Mouse (Mus musculus) embryonic facial prominence, embryonic 13.5 days (tissue): ENCODE results near the gene Ap3s2. TPM values are rescaled to one million over a fixed set of nuclear protein-coding genes. Genes with fewer than 3 reads are reported as not detected.

Experiments used
- ATAC-seq: fragments of 200-750 bp; cut with Nextera tagmentation; 2 replicates; pipeline ENCODE4 v1.8.0; 2017; ENCODE audit warnings: low read depth; ENCODE audit not compliant: insufficient number of reproducible peaks, insufficient read depth, low FRiP score, low TSS enrichment
- H3K27ac ChIP-seq: fragments of 300-500 bp; sonication (generic); 2 replicates; pipeline ENCODE4 v1.5.1; 2015; ENCODE audit warnings: moderate library complexity, mild to moderate bottlenecking, inconsistent platforms
- H3K27me3 ChIP-seq: fragments of 300-500 bp; sonication (generic); 2 replicates; pipeline ENCODE4 v1.6.1; 2015; ENCODE audit warnings: mild to moderate bottlenecking, inconsistent platforms
- H3K36me3 ChIP-seq: fragments of 300-500 bp; sonication (generic); 2 replicates; pipeline ENCODE4 v1.6.1; 2015; ENCODE audit warnings: mild to moderate bottlenecking, inconsistent platforms
- H3K4me1 ChIP-seq: fragments of 300-500 bp; sonication (generic); 2 replicates; pipeline ENCODE4 v1.6.1; 2015; ENCODE audit warnings: inconsistent platforms
- H3K4me2 ChIP-seq: fragments of 300-500 bp; sonication (generic); 2 replicates; pipeline ENCODE4 v1.6.1; 2015; ENCODE audit warnings: moderate library complexity, mild to moderate bottlenecking, inconsistent platforms
- H3K4me3 ChIP-seq: fragments of 300-500 bp; sonication (generic); 2 replicates; pipeline ENCODE4 v1.5.1; 2015; ENCODE audit warnings: mild to moderate bottlenecking, inconsistent platforms
- H3K9ac ChIP-seq: fragments of 300-500 bp; sonication (generic); 2 replicates; pipeline ENCODE4 v1.6.1; 2015; ENCODE audit warnings: mild to moderate bottlenecking, inconsistent platforms
- H3K9me3 ChIP-seq: fragments of 300-500 bp; sonication (generic); 2 replicates; pipeline ENCODE4 v1.6.1; 2016; ENCODE audit warnings: inconsistent platforms
- WGBS: fragments of 180-500 bp; shearing (Covaris S2); methylation state at CpG from one replicate; pipeline ENCODE4 v1.1.7; 2015; ENCODE audit warnings: mixed read lengths; 5-methylcytosine and 5-hydroxymethylcytosine counted together
- polyA plus RNA-seq: library from polyadenylated mRNA; unstranded; fragments of >200 nt; fragmentation: Nextera tagmentation; extraction: Ambion mirVana; gene quantifications from 2 replicates; pipeline ENCODE4 v1.2.1, GENCODE M21; 2015

Ap3s2 gene
- polyA plus RNA-seq, 1 experiment from 2014 or later = 32.8 TPM

- no peak overlapping the region for H3K4me3 ChIP-seq
- no peaks in the 10 kb centered on the region for H3K27me3 ChIP-seq
- peaks cover 51% of the 10 kb centered on the region for H3K36me3 ChIP-seq
- peaks cover 16% of the 10 kb centered on the region for H3K4me1 ChIP-seq
- no peak overlapping the region for H3K27ac ChIP-seq
- no peaks in the 10 kb centered on the region for H3K9me3 ChIP-seq
- no peak overlapping the region for H3K4me2 ChIP-seq
- WGBS = 84% methylated on average over 7 of the region's 7 CpGs
- no peak for ATAC-seq
- H3K9ac ChIP-seq = no peak overlapping the region
Observed at GRCm38 (mm10) chr7:79883613-79884334, 36.7 kb downstream of the Ap3s2 start.

- H3K9me3 ChIP-seq = no peaks in the 10 kb centered on the region
- H3K27ac ChIP-seq = peak overlapping the region; percentile 9; the same call in 1 of the 2 replicates
- no peak overlapping the region for H3K9ac ChIP-seq
- no peaks in the 10 kb centered on the region for H3K27me3 ChIP-seq
- WGBS = 86% methylated on average over 6 of the region's 6 CpGs
- H3K4me3 ChIP-seq = no peak overlapping the region
- ATAC-seq = no peak
- no peak overlapping the region for H3K4me2 ChIP-seq
- H3K4me1 ChIP-seq = peaks cover 16% of the 10 kb centered on the region
- H3K36me3 ChIP-seq = peaks cover 52% of the 10 kb centered on the region
Observed at GRCm38 (mm10) chr7:79881901-79882300, 38.5 kb downstream of the Ap3s2 start.

GRCm38 (mm10) chr7:79880998-79881397, 39.5 kb downstream of the Ap3s2 start:
- no peak for ATAC-seq
- no peak overlapping the region for H3K4me3 ChIP-seq
- no peaks in the 10 kb centered on the region for H3K27me3 ChIP-seq
- no peak overlapping the region for H3K9ac ChIP-seq
- H3K27ac ChIP-seq = peak overlapping the region; percentile 9; the same call in 1 of the 2 replicates
- H3K4me2 ChIP-seq = no peak overlapping the region
- WGBS = 18% methylated on average over 3 of the region's 3 CpGs
- peaks cover 16% of the 10 kb centered on the region for H3K4me1 ChIP-seq
- no peaks in the 10 kb centered on the region for H3K9me3 ChIP-seq
- H3K36me3 ChIP-seq = peaks cover 52% of the 10 kb centered on the region

GRCm38 (mm10) chr7:79880033-79880432, 40.4 kb downstream of the Ap3s2 start:
- 77% methylated on average over 6 of the region's 6 CpGs for WGBS
- Histone ChIP-seq H3K9me3 (no peaks in the 10 kb centered on the region), H3K4me3 (no peak overlapping the region), H3K27ac (0 out of 2 replicates have a peak overlapping the region, but pooled peaks have one; percentile 9), H3K36me3 (peaks cover 46% of the 10 kb centered on the region), H3K9ac (peak overlapping the region; percentile 21; the same call in 1 of the 2 replicates), H3K4me2 (no peak overlapping the region), H3K27me3 (no peaks in the 10 kb centered on the region), H3K4me1 (peaks cover 16% of the 10 kb centered on the region)
- no peak for ATAC-seq

GRCm38 (mm10) chr7:79878455-79879025, 41.9 kb downstream of the Ap3s2 start:
- Histone ChIP-seq H3K9me3 (no peaks in the 10 kb centered on the region), H3K4me1 (peaks cover 16% of the 10 kb centered on the region), H3K9ac (no peak overlapping the region), H3K27ac (no peak overlapping the region), H3K4me3 (no peak overlapping the region), H3K4me2 (no peak overlapping the region), H3K36me3 (peaks cover 45% of the 10 kb centered on the region), H3K27me3 (no peaks in the 10 kb centered on the region)
- no peak for ATAC-seq
- WGBS = 49% methylated on average over 2 of the region's 2 CpGs

DNA sequence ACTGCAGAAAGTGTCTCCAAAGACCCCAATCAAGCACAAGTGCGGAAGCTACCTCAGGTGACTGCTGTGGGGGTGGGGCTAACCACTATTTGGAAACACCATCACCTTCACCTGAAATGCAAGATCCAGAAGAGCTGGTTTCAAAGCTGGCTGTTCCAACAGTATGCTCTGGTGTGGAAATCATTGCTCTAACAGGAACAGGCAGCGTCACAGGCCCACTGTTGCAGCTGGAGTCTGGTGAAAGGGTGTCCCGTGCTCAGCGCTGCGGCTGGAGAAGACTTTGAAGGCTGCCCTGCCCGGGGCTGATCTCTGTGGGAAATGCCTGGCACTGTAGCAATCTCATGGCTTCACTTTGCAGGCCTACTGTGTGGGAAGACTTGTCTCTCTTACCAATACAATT, 47.0 kb downstream of the Ap3s2 start:
- no peak for ATAC-seq
- Histone ChIP-seq H3K27me3 (no peaks in the 10 kb centered on the region), H3K9me3 (no peaks in the 10 kb centered on the region), H3K4me2 (no peak overlapping the region), H3K9ac (no peak overlapping the region), H3K27ac (no peak overlapping the region), H3K36me3 (0 out of 2 replicates have a peak, but pooled peaks cover 5% of the 10 kb centered on the region), H3K4me1 (peaks cover 9% of the 10 kb centered on the region), H3K4me3 (no peak overlapping the region)
- 83% methylated on average over 6 of the region's 6 CpGs for WGBS

- H3K4me3 ChIP-seq = no peak overlapping the region
- 73% methylated on average over 6 of the region's 6 CpGs for WGBS
- H3K27me3 ChIP-seq = no peaks in the 10 kb centered on the region
- no peak overlapping the region for H3K27ac ChIP-seq
- H3K9me3 ChIP-seq = no peaks in the 10 kb centered on the region
- H3K36me3 ChIP-seq = no peaks in the 10 kb centered on the region
- H3K4me2 ChIP-seq = no peak overlapping the region
- peaks cover 10% of the 10 kb centered on the region for H3K4me1 ChIP-seq
- no peak for ATAC-seq
- no peak overlapping the region for H3K9ac ChIP-seq
Observed at GRCm38 (mm10) chr7:79871797-79872345, 48.6 kb downstream of the Ap3s2 start.

- H3K4me1 ChIP-seq = peaks cover 15% of the 10 kb centered on the region
- no peak overlapping the region for H3K27ac ChIP-seq
- no peak overlapping the region for H3K4me3 ChIP-seq
- WGBS = 43% methylated on average over 6 of the region's 6 CpGs
- no peaks in the 10 kb centered on the region for H3K9me3 ChIP-seq
- no peaks in the 10 kb centered on the region for H3K27me3 ChIP-seq
- H3K36me3 ChIP-seq = no peaks in the 10 kb centered on the region
- no peak overlapping the region for H3K4me2 ChIP-seq
- ATAC-seq = no peak
- no peak overlapping the region for H3K9ac ChIP-seq
Observed at GRCm38 (mm10) chr7:79869072-79869719, 51.3 kb downstream of the Ap3s2 start.

DNA sequence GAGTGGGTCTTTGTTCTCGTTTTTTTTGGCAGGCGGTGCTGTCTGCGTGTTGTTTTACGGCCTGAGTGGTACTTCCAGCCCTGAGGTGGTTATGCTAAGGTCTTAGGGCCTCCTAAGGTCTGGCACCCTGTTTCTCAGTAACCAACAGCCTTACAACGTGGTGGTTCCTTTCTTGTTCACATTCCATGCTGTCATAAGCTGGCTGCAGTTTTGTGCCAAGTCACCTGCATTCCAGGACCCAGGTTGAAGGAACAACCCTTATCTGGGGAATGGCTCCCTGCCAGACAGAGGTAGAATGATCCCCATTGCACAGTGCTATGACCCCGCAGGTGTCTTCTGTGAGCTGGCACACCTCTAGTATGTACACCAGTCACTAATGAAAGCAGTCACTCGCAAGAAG, 52.0 kb downstream of the Ap3s2 start:
- Histone ChIP-seq H3K27me3 (no peaks in the 10 kb centered on the region), H3K4me1 (peaks cover 15% of the 10 kb centered on the region), H3K9ac (no peak overlapping the region), H3K9me3 (no peaks in the 10 kb centered on the region), H3K27ac (no peak overlapping the region), H3K4me2 (no peak overlapping the region), H3K36me3 (no peaks in the 10 kb centered on the region), H3K4me3 (no peak overlapping the region)
- WGBS = 82% methylated on average over 7 of the region's 7 CpGs
- no peak for ATAC-seq

- Histone ChIP-seq H3K36me3 (no peaks in the 10 kb centered on the region), H3K9me3 (no peaks in the 10 kb centered on the region), H3K27me3 (no peaks in the 10 kb centered on the region), H3K27ac (no peak overlapping the region), H3K4me1 (peaks cover 15% of the 10 kb centered on the region), H3K4me2 (no peak overlapping the region), H3K4me3 (no peak overlapping the region), H3K9ac (no peak overlapping the region)
- 79% methylated on average over 13 of the region's 13 CpGs for WGBS
- no peak for ATAC-seq
Observed at GRCm38 (mm10) chr7:79867861-79868260, 52.6 kb downstream of the Ap3s2 start.

GRCm38 (mm10) chr7:79866294-79867000, 54.0 kb downstream of the Ap3s2 start:
- Histone ChIP-seq H3K27me3 (no peaks in the 10 kb centered on the region), H3K4me2 (no peak overlapping the region), H3K9ac (no peak overlapping the region), H3K4me3 (no peak overlapping the region), H3K4me1 (peaks cover 15% of the 10 kb centered on the region), H3K9me3 (no peaks in the 10 kb centered on the region), H3K27ac (no peak overlapping the region), H3K36me3 (no peaks in the 10 kb centered on the region)
- no peak for ATAC-seq
- WGBS = 73% methylated on average over 3 of the region's 3 CpGs
